Mouse (Mus musculus) neural tube, embryonic 14.5 days (tissue): Measurements from ENCODE around the gene Sbf1. TPM values are rescaled to one million over a fixed set of nuclear protein-coding genes. Genes with fewer than 3 reads are reported as not detected.

Experiments
- ATAC-seq: fragments of 200-750 bp; cut with Nextera tagmentation; 2 replicates; pipeline ENCODE4 v1.8.0; 2017; ENCODE audit warnings: low read depth, mild to moderate bottlenecking, moderate TSS enrichment, moderate library complexity
- H3K27ac ChIP-seq: fragments of 300-500 bp; sonication (generic); 2 replicates; pipeline ENCODE4 v1.5.1; 2014; ENCODE audit warnings: low read depth, mild to moderate bottlenecking, control low read depth, low read length, moderate library complexity, mixed read lengths
- H3K27me3 ChIP-seq: fragments of 300-500 bp; sonication (generic); 2 replicates; pipeline ENCODE4 v1.6.1; 2014; ENCODE audit warnings: low read length; ENCODE audit not compliant: control insufficient read depth, insufficient read depth
- H3K36me3 ChIP-seq: fragments of 300-500 bp; sonication (generic); 2 replicates; pipeline ENCODE4 v1.6.1; 2014; ENCODE audit warnings: low read length, mixed read lengths; ENCODE audit not compliant: control insufficient read depth, insufficient read depth
- H3K4me1 ChIP-seq: fragments of 300-500 bp; sonication (generic); 2 replicates; pipeline ENCODE4 v1.6.1; 2014; ENCODE audit warnings: low read length; ENCODE audit not compliant: control insufficient read depth, insufficient read depth
- H3K4me2 ChIP-seq: fragments of 300-500 bp; sonication (generic); 2 replicates; pipeline ENCODE4 v1.6.1; 2014; ENCODE audit warnings: mild to moderate bottlenecking, low read depth, low read length, control low read depth
- H3K4me3 ChIP-seq: fragments of 300-500 bp; sonication (generic); 2 replicates; pipeline ENCODE4 v1.5.1; 2014; ENCODE audit warnings: low read depth, low read length, control low read depth, mixed read lengths
- H3K9ac ChIP-seq: fragments of 300-500 bp; sonication (generic); replicated peaks from 2 replicates; pipeline ENCODE4 v1.6.1; 2014; ENCODE audit warnings: low read depth, mild to moderate bottlenecking, control low read depth, low read length, mixed read lengths
- H3K9me3 ChIP-seq: fragments of 300-500 bp; sonication (generic); 2 replicates; pipeline ENCODE4 v1.6.1; 2016; ENCODE audit warnings: low read length; ENCODE audit not compliant: control insufficient read depth
- WGBS: fragments of 180-500 bp; shearing (Covaris S2); extraction: QIAGEN DNeasy Blood & Tissue Kit; methylation state at CpG from one replicate; pipeline ENCODE4 v1.1.7; 2014; 5-methylcytosine and 5-hydroxymethylcytosine counted together
- polyA plus RNA-seq: library from polyadenylated mRNA; unstranded; fragments of >200 nt; fragmentation: Nextera tagmentation; extraction: Ambion mirVana; gene quantifications from 2 replicates; pipeline ENCODE4 v1.2.1, GENCODE M21; 2014

Sbf1 gene
- polyA plus RNA-seq, 1 experiment from 2014 or later, result 122 TPM

GRCm38 (mm10) chr15:89352054-89352453 lies 36.9 kb upstream of the Sbf1 start:
- H3K27me3 ChIP-seq, result no peaks in the 10 kb centered on the region
- H3K9me3 ChIP-seq, result no peaks in the 10 kb centered on the region
- no peak overlapping the region for H3K9ac ChIP-seq
- H3K27ac ChIP-seq, result no peak overlapping the region
- H3K4me2 ChIP-seq, result no peak overlapping the region
- 95% methylated on average over 14 of the region's 14 CpGs for whole genome bisulfite sequencing
- H3K4me3 ChIP-seq, result no peak overlapping the region
- H3K4me1 ChIP-seq, result peaks cover 8% of the 10 kb centered on the region; the same call in 1 of the 2 replicates
- peaks cover 21% of the 10 kb centered on the region for H3K36me3 ChIP-seq
- no peak for ATAC-seq

- no peak for ATAC-seq
- 94% methylated on average over 15 of the region's 15 CpGs for WGBS
- Histone ChIP-seq H3K27ac (no peak overlapping the region), H3K4me2 (no peak overlapping the region), H3K9ac (no peak overlapping the region), H3K9me3 (no peaks in the 10 kb centered on the region), H3K27me3 (no peaks in the 10 kb centered on the region), H3K4me3 (no peak overlapping the region), H3K36me3 (peaks cover 21% of the 10 kb centered on the region), H3K4me1 (peaks cover 8% of the 10 kb centered on the region; the same call in 1 of the 2 replicates)
Measured at GRCm38 (mm10) chr15:89351302-89351701, 36.2 kb upstream of the Sbf1 start.

- H3K4me2 ChIP-seq, result no peak overlapping the region
- no peak overlapping the region for H3K27ac ChIP-seq
- no peak overlapping the region for H3K9ac ChIP-seq
- peaks cover 21% of the 10 kb centered on the region for H3K36me3 ChIP-seq
- no peak overlapping the region for H3K4me3 ChIP-seq
- H3K27me3 ChIP-seq, result no peaks in the 10 kb centered on the region
- ATAC-seq, result no peak
- WGBS, result 93% methylated on average over 5 of the region's 5 CpGs
- no peaks in the 10 kb centered on the region for H3K9me3 ChIP-seq
- peaks cover 8% of the 10 kb centered on the region; the same call in 1 of the 2 replicates for H3K4me1 ChIP-seq
Measured at GRCm38 (mm10) chr15:89350447-89350846, 35.3 kb upstream of the Sbf1 start.

- ATAC-seq, result no peak
- 97% methylated on average over 3 of the region's 3 CpGs for WGBS
Measured at GRCm38 (mm10) chr15:89343325-89343724, 28.2 kb upstream of the Sbf1 start.

GRCm38 (mm10) chr15:89341678-89342077 lies 26.6 kb upstream of the Sbf1 start:
- Histone ChIP-seq H3K4me3 (no peak overlapping the region), H3K4me2 (no peak overlapping the region), H3K9ac (no peak overlapping the region), H3K27me3 (no peaks in the 10 kb centered on the region), H3K4me1 (no peaks in the 10 kb centered on the region), H3K36me3 (no peaks in the 10 kb centered on the region), H3K9me3 (no peaks in the 10 kb centered on the region), H3K27ac (no peak overlapping the region)
- ATAC-seq, result no peak
- WGBS, result 47% methylated on average over 1 of the region's 1 CpGs

More at GRCm38 (mm10) chr15:89343325-89343724, 28.2 kb upstream of the Sbf1 start:
- Histone ChIP-seq H3K27me3 (no peaks in the 10 kb centered on the region), H3K9me3 (no peaks in the 10 kb centered on the region), H3K27ac (no peak overlapping the region), H3K4me1 (no peaks in the 10 kb centered on the region), H3K4me3 (no peak overlapping the region), H3K36me3 (no peaks in the 10 kb centered on the region), H3K4me2 (no peak overlapping the region), H3K9ac (no peak overlapping the region)

- H3K9me3 ChIP-seq, result no peaks in the 10 kb centered on the region
- no peaks in the 10 kb centered on the region for H3K4me1 ChIP-seq
- H3K4me3 ChIP-seq, result no peak overlapping the region
- H3K27ac ChIP-seq, result no peak overlapping the region
- 90% methylated on average over 3 of the region's 3 CpGs for WGBS
- no peak for ATAC-seq
- no peak overlapping the region for H3K9ac ChIP-seq
- no peak overlapping the region for H3K4me2 ChIP-seq
- no peaks in the 10 kb centered on the region for H3K36me3 ChIP-seq
- no peaks in the 10 kb centered on the region for H3K27me3 ChIP-seq
Measured at GRCm38 (mm10) chr15:89340136-89340535, 25.0 kb upstream of the Sbf1 start.

- no peak for ATAC-seq
- H3K27me3 ChIP-seq, result no peaks in the 10 kb centered on the region
- H3K36me3 ChIP-seq, result no peaks in the 10 kb centered on the region
- no peak overlapping the region for H3K4me2 ChIP-seq
- no peak overlapping the region for H3K4me3 ChIP-seq
- H3K27ac ChIP-seq, result no peak overlapping the region
- 96% methylated on average over 2 of the region's 2 CpGs for WGBS
- H3K9me3 ChIP-seq, result no peaks in the 10 kb centered on the region
- no peaks in the 10 kb centered on the region for H3K4me1 ChIP-seq
- no peak overlapping the region for H3K9ac ChIP-seq
Measured at GRCm38 (mm10) chr15:89339696-89340095, 24.6 kb upstream of the Sbf1 start.

- WGBS, result 87% methylated on average over 14 of the region's 14 CpGs
Measured at GRCm38 (mm10) chr15:89336422-89336821, 21.3 kb upstream of the Sbf1 start.

GRCm38 (mm10) chr15:89334774-89335537 lies 19.8 kb upstream of the Sbf1 start:
- Histone ChIP-seq H3K4me2 (no peak overlapping the region), H3K27ac (no peak overlapping the region), H3K27me3 (no peaks in the 10 kb centered on the region), H3K9ac (no peak overlapping the region), H3K4me1 (no peaks in the 10 kb centered on the region), H3K4me3 (no peak overlapping the region), H3K36me3 (no peaks in the 10 kb centered on the region), H3K9me3 (no peaks in the 10 kb centered on the region)
- no peak for ATAC-seq
- WGBS, result 86% methylated on average over 17 of the region's 17 CpGs

More at GRCm38 (mm10) chr15:89336422-89336821, 21.3 kb upstream of the Sbf1 start:
- Histone ChIP-seq H3K4me2 (no peak overlapping the region), H3K27me3 (no peaks in the 10 kb centered on the region), H3K9me3 (no peaks in the 10 kb centered on the region), H3K9ac (no peak overlapping the region), H3K4me1 (no peaks in the 10 kb centered on the region), H3K4me3 (no peak overlapping the region), H3K27ac (no peak overlapping the region), H3K36me3 (no peaks in the 10 kb centered on the region)
- ATAC-seq, result no peak
